Mouse (Mus musculus): ENCODE measurements at regions not wholly inside any gene's neighbourhood (a gene's known extent, or its start where the extent isn't known, plus 50 kb on each side); places are given as distances from the start of the nearest gene placed in this dataset.

- H3K27me3 ChIP-seq (ENCODE audit: control insufficient read depth, insufficient read depth, low read length): no peaks in the 10 kb centered on the region
- H3K4me3 ChIP-seq (ENCODE audit: low read depth, low read length): no peak overlapping the region
- 87% methylated on average over 2 of the region's 2 CpGs for WGBS
- DNase-seq (ENCODE audit: low spot score): no peak
- H3K9ac ChIP-seq (replicated peaks; ENCODE audit: low read length): no peak overlapping the region
- H3K9me3 ChIP-seq (replicated peaks; ENCODE audit: control insufficient read depth, low read length): no peaks in the 10 kb centered on the region
- no peak overlapping the region for H3K27ac ChIP-seq (replicated peaks; ENCODE audit: low read depth, low read length)
- no peaks in the 10 kb centered on the region for H3K36me3 ChIP-seq (replicated peaks; ENCODE audit: control insufficient read depth, insufficient read depth, low read depth, low read length)
- H3K4me1 ChIP-seq (ENCODE audit: control insufficient read depth, insufficient read depth, low read length): no peaks in the 10 kb centered on the region
- no peak for ATAC-seq (replicated peaks; ENCODE audit: insufficient number of reproducible peaks, low FRiP score, low TSS enrichment, low read depth)
- H3K4me2 ChIP-seq (ENCODE audit: low read depth, low read length): no peak overlapping the region
Observed at GRCm38 (mm10) chr16:49977276-49977675, 176.9 kb downstream of the Cd47 start.

- no peaks in the 10 kb centered on the region for H3K9me3 ChIP-seq (replicated peaks; ENCODE audit: control insufficient read depth, low read length)
- ATAC-seq (replicated peaks; ENCODE audit: insufficient number of reproducible peaks, low FRiP score, low TSS enrichment, low read depth) (no peak), DNase-seq (ENCODE audit: low spot score) (no peak)
- H3K4me2 ChIP-seq (ENCODE audit: low read depth, low read length): no peak overlapping the region
- no peak overlapping the region for H3K27ac ChIP-seq (replicated peaks; ENCODE audit: low read depth, low read length)
- no peaks in the 10 kb centered on the region for H3K36me3 ChIP-seq (replicated peaks; ENCODE audit: control insufficient read depth, insufficient read depth, low read depth, low read length)
- 93% methylated on average over 4 of the region's 4 CpGs for WGBS
- H3K4me3 ChIP-seq (ENCODE audit: low read depth, low read length): no peak overlapping the region
- H3K9ac ChIP-seq (replicated peaks; ENCODE audit: low read length): no peak overlapping the region
- H3K4me1 ChIP-seq (ENCODE audit: control insufficient read depth, insufficient read depth, low read length): no peaks in the 10 kb centered on the region
- no peaks in the 10 kb centered on the region for H3K27me3 ChIP-seq (ENCODE audit: control insufficient read depth, insufficient read depth, low read length)
Observed at GRCm38 (mm10) chr16:49979426-49979940, 179.2 kb downstream of the Cd47 start.

GRCm38 (mm10) chr16:49980178-49980646 is 179.9 kb downstream of the Cd47 start:
- Histone ChIP-seq H3K4me1 (ENCODE audit: control insufficient read depth, insufficient read depth, low read length) (no peaks in the 10 kb centered on the region), H3K9me3 (replicated peaks; ENCODE audit: control insufficient read depth, low read length) (no peaks in the 10 kb centered on the region), H3K9ac (replicated peaks; ENCODE audit: low read length) (no peak overlapping the region), H3K36me3 (replicated peaks; ENCODE audit: control insufficient read depth, insufficient read depth, low read depth, low read length) (no peaks in the 10 kb centered on the region), H3K27ac (replicated peaks; ENCODE audit: low read depth, low read length) (no peak overlapping the region), H3K4me3 (ENCODE audit: low read depth, low read length) (no peak overlapping the region), H3K4me2 (ENCODE audit: low read depth, low read length) (no peak overlapping the region), H3K27me3 (ENCODE audit: control insufficient read depth, insufficient read depth, low read length) (no peaks in the 10 kb centered on the region)
- 54% methylated on average over 10 of the region's 10 CpGs for WGBS
- DNase-seq (ENCODE audit: low spot score) (no peak), ATAC-seq (replicated peaks; ENCODE audit: insufficient number of reproducible peaks, low FRiP score, low TSS enrichment, low read depth) (no peak)

GRCm38 (mm10) chr16:49982180-49982579 is 181.8 kb downstream of the Cd47 start:
- no peak for ATAC-seq (replicated peaks; ENCODE audit: insufficient number of reproducible peaks, low FRiP score, low TSS enrichment, low read depth)
- no peak overlapping the region for H3K27ac ChIP-seq (replicated peaks; ENCODE audit: low read depth, low read length)
- WGBS: 79% methylated on average over 4 of the region's 4 CpGs

GRCm38 (mm10) chr16:49985082-49986076 is 185.0 kb downstream of the Cd47 start:
- DNase-seq (ENCODE audit: low spot score): no peak
- H3K36me3 ChIP-seq (replicated peaks; ENCODE audit: control insufficient read depth, insufficient read depth, low read depth, low read length): no peaks in the 10 kb centered on the region
- no peak overlapping the region for H3K27ac ChIP-seq (replicated peaks; ENCODE audit: low read depth, low read length)
- no peak overlapping the region for H3K9ac ChIP-seq (replicated peaks; ENCODE audit: low read length)
- no peak overlapping the region for H3K4me2 ChIP-seq (ENCODE audit: low read depth, low read length)
- ATAC-seq (replicated peaks; ENCODE audit: insufficient number of reproducible peaks, low FRiP score, low TSS enrichment, low read depth): no peak
- H3K9me3 ChIP-seq (replicated peaks; ENCODE audit: control insufficient read depth, low read length): no peaks in the 10 kb centered on the region
- no peak overlapping the region for H3K4me3 ChIP-seq (ENCODE audit: low read depth, low read length)
- H3K4me1 ChIP-seq (ENCODE audit: control insufficient read depth, insufficient read depth, low read length): no peaks in the 10 kb centered on the region
- WGBS: 68% methylated on average over 14 of the region's 14 CpGs
- H3K27me3 ChIP-seq (ENCODE audit: control insufficient read depth, insufficient read depth, low read length): no peaks in the 10 kb centered on the region

More at GRCm38 (mm10) chr16:49982180-49982579, 181.8 kb downstream of the Cd47 start:
- Histone ChIP-seq H3K36me3 (replicated peaks; ENCODE audit: control insufficient read depth, insufficient read depth, low read depth, low read length) (no peaks in the 10 kb centered on the region), H3K9me3 (replicated peaks; ENCODE audit: control insufficient read depth, low read length) (no peaks in the 10 kb centered on the region), H3K9ac (replicated peaks; ENCODE audit: low read length) (no peak overlapping the region), H3K4me1 (ENCODE audit: control insufficient read depth, insufficient read depth, low read length) (no peaks in the 10 kb centered on the region), H3K4me2 (ENCODE audit: low read depth, low read length) (no peak overlapping the region), H3K27me3 (ENCODE audit: control insufficient read depth, insufficient read depth, low read length) (no peaks in the 10 kb centered on the region), H3K4me3 (ENCODE audit: low read depth, low read length) (no peak overlapping the region)
- DNase-seq (ENCODE audit: low spot score): no peak

- H3K9ac ChIP-seq (replicated peaks; ENCODE audit: low read length): no peak overlapping the region
- WGBS: 83% methylated on average over 6 of the region's 6 CpGs
- no peak overlapping the region for H3K27ac ChIP-seq (replicated peaks; ENCODE audit: low read depth, low read length)
- no peaks in the 10 kb centered on the region for H3K36me3 ChIP-seq (replicated peaks; ENCODE audit: control insufficient read depth, insufficient read depth, low read depth, low read length)
- no peaks in the 10 kb centered on the region for H3K4me1 ChIP-seq (ENCODE audit: control insufficient read depth, insufficient read depth, low read length)
- no peak overlapping the region for H3K4me2 ChIP-seq (ENCODE audit: low read depth, low read length)
- no peaks in the 10 kb centered on the region for H3K9me3 ChIP-seq (replicated peaks; ENCODE audit: control insufficient read depth, low read length)
- ATAC-seq (replicated peaks; ENCODE audit: insufficient number of reproducible peaks, low FRiP score, low TSS enrichment, low read depth): no peak
- H3K4me3 ChIP-seq (ENCODE audit: low read depth, low read length): no peak overlapping the region
- H3K27me3 ChIP-seq (ENCODE audit: control insufficient read depth, insufficient read depth, low read length): no peaks in the 10 kb centered on the region
- DNase-seq (ENCODE audit: low spot score): no peak
Observed at GRCm38 (mm10) chr16:49986954-49987353, 186.6 kb downstream of the Cd47 start.

- WGBS: 73% methylated on average over 3 of the region's 3 CpGs
- H3K9me3 ChIP-seq (replicated peaks; ENCODE audit: control insufficient read depth, low read length): no peaks in the 10 kb centered on the region
- no peaks in the 10 kb centered on the region for H3K36me3 ChIP-seq (replicated peaks; ENCODE audit: control insufficient read depth, insufficient read depth, low read depth, low read length)
- no peak for ATAC-seq (replicated peaks; ENCODE audit: insufficient number of reproducible peaks, low FRiP score, low TSS enrichment, low read depth)
- no peaks in the 10 kb centered on the region for H3K4me1 ChIP-seq (ENCODE audit: control insufficient read depth, insufficient read depth, low read length)
- no peaks in the 10 kb centered on the region for H3K27me3 ChIP-seq (ENCODE audit: control insufficient read depth, insufficient read depth, low read length)
- H3K4me2 ChIP-seq (ENCODE audit: low read depth, low read length): no peak overlapping the region
- no peak overlapping the region for H3K9ac ChIP-seq (replicated peaks; ENCODE audit: low read length)
- no peak overlapping the region for H3K4me3 ChIP-seq (ENCODE audit: low read depth, low read length)
- H3K27ac ChIP-seq (replicated peaks; ENCODE audit: low read depth, low read length): no peak overlapping the region
- DNase-seq (ENCODE audit: low spot score): no peak
Observed at GRCm38 (mm10) chr16:49995822-49996221, 195.5 kb downstream of the Cd47 start.

- Histone ChIP-seq H3K4me2 (ENCODE audit: low read depth, low read length) (no peak overlapping the region), H3K27ac (replicated peaks; ENCODE audit: low read depth, low read length) (no peak overlapping the region), H3K9ac (replicated peaks; ENCODE audit: low read length) (no peak overlapping the region), H3K9me3 (replicated peaks; ENCODE audit: control insufficient read depth, low read length) (no peaks in the 10 kb centered on the region), H3K27me3 (ENCODE audit: control insufficient read depth, insufficient read depth, low read length) (no peaks in the 10 kb centered on the region), H3K4me1 (ENCODE audit: control insufficient read depth, insufficient read depth, low read length) (no peaks in the 10 kb centered on the region), H3K4me3 (ENCODE audit: low read depth, low read length) (no peak overlapping the region), H3K36me3 (replicated peaks; ENCODE audit: control insufficient read depth, insufficient read depth, low read depth, low read length) (no peaks in the 10 kb centered on the region)
- DNase-seq (ENCODE audit: low spot score): no peak
- no peak for ATAC-seq (replicated peaks; ENCODE audit: insufficient number of reproducible peaks, low FRiP score, low TSS enrichment, low read depth)
- WGBS: 88% methylated on average over 5 of the region's 5 CpGs
Observed at GRCm38 (mm10) chr16:49996593-49996992, 196.3 kb downstream of the Cd47 start.
